Mouse (Mus musculus) Muller cell, postnatal 12 days (primary cell): ENCODE data around the gene Tmem263.
A peak's percentile ranks its signal among the peaks of the same experiment; 100 is the strongest.

ENCODE experiments used
- DNase-seq: peaks from one replicate; pipeline ENCODE4 v3.0.0-alpha.2; 2015; ENCODE audit errors: inconsistent ontology term

Gene Tmem263

GRCm38 (mm10) chr10:85102247-85103084 is at the start of gene Tmem263, which contains the start of gene Fhl4:
Gene Tmem263 (plus strand): TSS chr10:85102627.
Gene Fhl4 (minus strand): TSS chr10:85102495.
- DNase-seq = peak; percentile 97

- no peak for DNase-seq
These were observed 47.6 kb upstream of the Tmem263 start for GRCm38 (mm10) chr10:85054876-85055275.

GRCm38 (mm10) chr10:85071605-85072152 is 30.7 kb upstream of the Tmem263 start:
- DNase-seq = no peak

GRCm38 (mm10) chr10:85101841-85102240 is 586 bp upstream of the Tmem263 start:
- no peak for DNase-seq

- peak; percentile 74 for DNase-seq
These were observed 858 bp downstream of the Tmem263 start for GRCm38 (mm10) chr10:85103085-85103885.

GRCm38 (mm10) chr10:85114409-85114808 is 12.0 kb downstream of the Tmem263 start:
- no peak for DNase-seq

- DNase-seq = no peak
These were observed 22.8 kb downstream of the Tmem263 start for GRCm38 (mm10) chr10:85125184-85125583.

GRCm38 (mm10) chr10:85127395-85128287 is 25.2 kb downstream of the Tmem263 start, which contains the start of gene Mterf2:
Gene Mterf2 (minus strand): TSS chr10:85128027.
- peak; percentile 95 for DNase-seq

GRCm38 (mm10) chr10:85128453-85128852 is 26.0 kb downstream of the Tmem263 start:
- DNase-seq = no peak

- DNase-seq = no peak
These were observed 34.1 kb downstream of the Tmem263 start for GRCm38 (mm10) chr10:85136573-85136972.

GRCm38 (mm10) chr10:85141465-85141864 is 39.0 kb downstream of the Tmem263 start:
- DNase-seq = no peak

- DNase-seq = no peak
These were observed 43.9 kb downstream of the Tmem263 start for GRCm38 (mm10) chr10:85146282-85146681.

GRCm38 (mm10) chr10:85149226-85149625 is 46.8 kb downstream of the Tmem263 start:
- no peak for DNase-seq

GRCm38 (mm10) chr10:85154195-85154594 is 51.8 kb downstream of the Tmem263 start:
- peak; percentile 35 for DNase-seq

- no peak for DNase-seq
These were observed 55.0 kb downstream of the Tmem263 start for GRCm38 (mm10) chr10:85157451-85157850.

- DNase-seq = no peak
These were observed 57.7 kb downstream of the Tmem263 start for GRCm38 (mm10) chr10:85159989-85160619.

GRCm38 (mm10) chr10:85161745-85162351 is 59.4 kb downstream of the Tmem263 start:
- DNase-seq = peak; percentile 85

- DNase-seq = peak; percentile 75
These were observed 62.4 kb downstream of the Tmem263 start for GRCm38 (mm10) chr10:85164791-85165190.

GRCm38 (mm10) chr10:85165306-85165705 is 62.9 kb downstream of the Tmem263 start:
- no peak for DNase-seq
